Mouse (Mus musculus): ENCODE results near the gene Pten.
"Not testable (repeated sequence)": the region's sequence is repeated elsewhere in the genome, so short reads cannot be mapped to it uniquely, and the experiment has no call there.

The Pten gene

GRCm38 (mm10) chr19:32809117-32809516 lies 51.8 kb downstream of the Pten start:
- DNase-seq (ENCODE audit: low spot score): no peak

- DNase-seq (ENCODE audit: low spot score): no peak
Measured at GRCm38 (mm10) chr19:32818759-32819158, 61.5 kb downstream of the Pten start.

DNA sequence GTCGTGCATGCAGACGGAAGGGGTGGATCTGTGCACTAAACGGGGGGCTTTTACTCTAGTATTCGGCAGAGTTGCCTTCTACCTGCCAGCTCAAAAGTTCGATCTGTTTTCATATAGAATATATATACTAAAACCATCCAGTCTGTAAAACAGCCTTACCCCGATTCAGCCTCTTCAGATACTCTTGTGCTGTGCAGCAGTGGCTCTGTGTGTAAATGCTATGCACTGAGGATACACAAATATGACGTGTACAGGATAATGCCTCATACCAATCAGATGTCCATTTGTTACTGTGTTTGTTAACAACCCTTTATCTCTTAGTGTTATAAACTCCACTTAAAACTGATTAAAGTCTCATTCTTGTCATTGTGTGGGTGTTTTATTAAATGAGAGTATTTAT lies 65.7 kb downstream of the Pten start:
- DNase-seq (ENCODE audit: low spot score): not testable (repeated sequence)

DNA sequence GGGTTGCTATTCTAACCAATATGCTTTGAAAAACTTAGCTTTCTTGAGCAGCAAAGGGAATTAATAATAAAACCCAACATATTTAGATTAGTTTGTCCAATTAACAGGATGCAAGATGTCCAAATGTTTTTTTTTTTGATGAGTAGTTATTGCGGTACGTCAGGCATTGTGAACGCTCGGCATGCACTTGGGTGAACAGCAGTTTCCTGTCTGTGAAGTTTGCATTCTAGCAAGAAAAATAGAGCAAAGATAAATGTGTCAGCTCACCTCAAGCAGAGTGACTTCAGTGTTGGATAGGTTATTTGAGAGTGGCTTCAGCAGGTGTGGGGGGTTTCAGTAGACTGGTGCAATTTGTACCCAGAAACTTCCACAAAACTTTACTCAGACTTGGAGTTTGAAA lies 69.3 kb downstream of the Pten start:
- peak; percentile 3 for DNase-seq (ENCODE audit: low spot score)

GRCm38 (mm10) chr19:32829871-32830270 lies 72.6 kb downstream of the Pten start:
- no peak for DNase-seq (ENCODE audit: low spot score)

DNA sequence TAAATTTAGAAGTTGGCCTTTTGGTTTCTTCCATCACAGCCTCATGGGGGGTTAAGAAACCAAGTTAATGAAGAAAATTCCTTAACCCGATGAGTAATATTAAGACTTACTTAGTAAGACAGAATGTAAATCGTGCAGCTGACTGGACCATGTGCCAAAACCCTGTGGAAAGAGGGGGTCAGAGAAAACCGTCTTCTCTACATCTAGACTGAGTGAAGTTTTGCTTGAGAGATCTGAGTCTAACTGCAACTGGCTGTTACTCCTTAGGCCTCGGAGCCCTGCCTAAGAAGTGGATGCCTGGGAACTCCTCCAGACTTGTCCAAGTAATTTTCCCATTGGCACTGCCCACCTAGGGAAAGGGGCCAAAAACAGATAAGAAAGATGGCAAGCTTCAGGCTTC lies 74.0 kb downstream of the Pten start:
- no peak for DNase-seq (ENCODE audit: low spot score)

- no peak for DNase-seq (ENCODE audit: low spot score)
Measured at GRCm38 (mm10) chr19:32840491-32840890, 83.2 kb downstream of the Pten start.

GRCm38 (mm10) chr19:32844486-32844885 lies 87.2 kb downstream of the Pten start:
- DNase-seq (ENCODE audit: low spot score): no peak

GRCm38 (mm10) chr19:32848041-32848440 lies 90.7 kb downstream of the Pten start:
- DNase-seq (ENCODE audit: low spot score): no peak

- DNase-seq (ENCODE audit: low spot score): no peak
Measured at GRCm38 (mm10) chr19:32852306-32852705, 95.0 kb downstream of the Pten start.

DNA sequence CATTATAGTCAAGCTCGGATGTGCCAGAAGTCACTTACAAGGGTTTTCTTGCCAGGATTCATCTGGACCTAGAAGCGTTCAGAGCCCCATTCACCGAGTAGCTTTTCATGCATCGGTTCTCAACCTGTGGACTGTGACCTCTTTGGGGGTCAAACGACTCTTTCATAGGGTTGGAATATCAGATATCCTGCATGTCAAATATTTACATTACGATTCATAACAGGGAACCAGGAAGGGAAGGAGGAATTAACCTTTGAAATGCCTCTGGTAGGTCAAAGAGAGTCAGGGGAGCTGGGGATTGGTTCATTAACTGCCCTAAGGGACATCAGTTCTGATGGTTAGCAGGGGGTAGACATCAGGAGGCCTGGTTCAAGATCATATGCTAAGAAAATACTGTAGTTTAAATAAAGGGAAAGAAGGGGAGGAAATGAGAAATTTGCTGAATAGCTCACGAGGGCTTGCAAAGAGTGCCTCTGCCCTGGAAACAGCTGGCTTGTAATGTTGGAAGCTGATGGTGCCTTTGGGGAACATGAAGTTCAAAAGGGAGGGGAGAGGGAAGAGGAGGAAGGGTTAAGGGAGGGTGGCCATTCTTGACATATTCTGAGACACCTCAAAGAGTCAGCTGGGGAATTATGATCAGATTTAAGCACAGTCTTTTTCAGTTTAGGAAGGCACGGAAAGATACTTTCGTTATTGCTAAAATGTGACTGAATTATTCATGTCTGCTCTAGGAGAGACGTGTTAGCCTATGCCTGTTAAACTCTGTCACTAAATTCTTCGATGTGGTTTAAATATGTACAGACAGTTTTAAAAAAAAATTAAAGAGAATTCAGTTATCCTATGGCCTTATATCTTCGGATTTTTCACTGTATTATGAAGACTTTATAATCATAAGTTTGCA lies 104.6 kb downstream of the Pten start:
- DNase-seq (ENCODE audit: low spot score): no peak

- DNase-seq (ENCODE audit: low spot score): no peak
Measured at GRCm38 (mm10) chr19:32866765-32867164, 109.5 kb downstream of the Pten start.

DNA sequence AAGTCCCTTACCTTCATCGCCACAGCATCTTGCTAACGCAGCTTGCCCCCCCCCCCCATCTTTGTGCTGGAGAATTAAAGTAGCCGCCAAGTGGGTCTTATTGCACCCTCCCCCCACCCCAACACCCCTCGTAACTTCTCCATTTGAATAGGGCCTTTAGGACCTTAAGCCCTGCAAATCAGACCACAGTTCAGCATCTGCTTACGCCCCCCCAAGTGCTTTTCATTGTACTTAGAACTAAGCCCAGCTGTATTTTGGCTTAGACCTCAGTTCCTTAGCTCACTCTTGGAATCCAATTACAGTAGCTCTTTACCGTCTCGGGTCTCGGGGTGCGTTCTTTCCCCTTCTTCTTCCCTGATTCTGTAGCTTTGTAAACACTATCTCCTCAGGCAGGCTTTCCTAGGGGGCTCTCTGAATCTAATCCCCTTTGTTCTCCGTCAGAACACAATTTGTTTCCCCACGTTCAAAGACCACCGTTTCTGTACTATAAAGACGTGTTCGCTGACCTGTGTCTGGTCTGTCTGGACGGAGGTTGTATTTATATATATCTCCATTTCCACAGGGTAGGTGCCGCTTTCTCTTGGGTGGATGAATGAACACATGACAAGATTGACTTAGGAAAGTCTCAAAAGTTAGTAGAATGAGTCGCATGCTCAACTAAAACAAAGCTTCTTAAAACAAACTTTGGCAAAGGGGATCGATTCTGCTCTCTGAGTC lies 110.0 kb downstream of the Pten start:
- DNase-seq (ENCODE audit: low spot score): no peak

DNA sequence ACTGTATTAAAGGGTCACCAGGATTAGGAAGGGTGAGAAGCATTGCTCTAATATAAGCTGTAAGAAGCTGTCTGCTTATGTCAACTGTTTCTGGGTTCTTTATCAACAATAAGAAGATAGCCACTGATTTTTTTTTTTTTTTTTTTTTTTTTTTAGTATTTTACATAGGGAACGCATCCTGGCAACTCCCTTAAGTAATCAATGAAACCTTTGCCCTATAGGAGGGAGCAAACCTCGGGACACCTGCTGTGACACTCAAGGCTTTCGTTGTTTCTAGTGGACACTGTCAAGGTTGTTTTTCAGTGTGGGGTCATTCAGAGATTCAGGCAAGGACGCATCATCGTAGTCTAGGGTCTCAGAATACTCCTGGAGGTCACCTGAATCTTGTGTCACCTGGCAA lies 111.3 kb downstream of the Pten start:
- DNase-seq (ENCODE audit: low spot score): no peak

GRCm38 (mm10) chr19:32869053-32869680 lies 111.9 kb downstream of the Pten start:
- DNase-seq (ENCODE audit: low spot score): peak; percentile 37

GRCm38 (mm10) chr19:32873904-32874637 lies 116.8 kb downstream of the Pten start:
- DNase-seq (ENCODE audit: low spot score): no peak

Data from T-cell, adult 2 months (primary cell).